Mouse (Mus musculus) c-Kit-positive CD71-negative TER-119-negative erythroid progenitor cells, embryonic 14.5 days (primary cell): Measurements from ENCODE around the gene Rplp2.

ENCODE experiments used
- DNase-seq: peaks from one replicate; pipeline ENCODE4 v3.0.0-alpha.2; 2013; ENCODE audit warnings: low read depth

The Rplp2 gene

DNA sequence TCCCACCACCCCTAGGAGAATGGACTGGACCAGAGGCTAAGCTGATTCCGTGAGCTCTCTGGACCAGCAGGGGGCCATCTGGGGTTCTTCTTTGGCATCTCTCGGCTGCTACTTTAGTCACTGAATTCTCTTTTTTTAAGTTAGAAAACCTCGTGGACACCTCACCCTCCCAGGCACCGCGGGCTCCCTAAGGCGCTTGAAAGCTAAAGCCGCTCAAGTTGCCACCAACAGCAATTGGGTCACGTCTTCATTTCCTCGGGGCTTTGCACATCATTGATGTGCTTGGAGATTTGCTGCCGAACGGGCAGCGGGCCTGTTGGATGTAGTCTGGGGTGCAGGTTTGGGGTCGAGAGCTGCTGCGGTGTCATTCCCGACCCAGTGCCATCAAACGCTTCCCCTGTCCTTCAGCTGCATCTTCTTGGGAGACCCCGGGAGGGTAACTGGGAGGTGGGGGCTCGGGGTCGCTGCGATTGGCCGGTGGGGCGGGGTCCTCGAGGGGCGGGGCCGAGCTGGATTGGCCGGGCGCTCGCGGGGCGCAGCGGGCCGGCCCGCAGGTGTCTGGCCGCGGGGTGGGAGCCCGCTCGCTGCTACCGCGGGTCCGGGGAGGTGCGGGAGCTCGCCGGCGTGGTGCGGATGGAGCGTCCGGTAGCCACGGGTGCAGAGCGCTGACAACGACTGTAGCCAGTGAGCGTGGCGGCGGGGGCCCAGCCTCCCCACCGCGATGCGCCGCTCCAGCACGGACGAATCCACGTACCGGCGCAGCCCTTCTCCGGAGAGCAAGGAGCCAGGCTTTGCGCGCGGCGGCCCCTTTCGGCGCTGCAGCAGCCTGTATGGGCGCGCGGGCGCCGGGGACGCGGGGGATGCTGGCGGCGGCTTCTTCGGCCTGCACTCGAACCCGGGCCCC lies 34.6 kb downstream of the Rplp2 start:
- DNase-seq = no peak

DNA sequence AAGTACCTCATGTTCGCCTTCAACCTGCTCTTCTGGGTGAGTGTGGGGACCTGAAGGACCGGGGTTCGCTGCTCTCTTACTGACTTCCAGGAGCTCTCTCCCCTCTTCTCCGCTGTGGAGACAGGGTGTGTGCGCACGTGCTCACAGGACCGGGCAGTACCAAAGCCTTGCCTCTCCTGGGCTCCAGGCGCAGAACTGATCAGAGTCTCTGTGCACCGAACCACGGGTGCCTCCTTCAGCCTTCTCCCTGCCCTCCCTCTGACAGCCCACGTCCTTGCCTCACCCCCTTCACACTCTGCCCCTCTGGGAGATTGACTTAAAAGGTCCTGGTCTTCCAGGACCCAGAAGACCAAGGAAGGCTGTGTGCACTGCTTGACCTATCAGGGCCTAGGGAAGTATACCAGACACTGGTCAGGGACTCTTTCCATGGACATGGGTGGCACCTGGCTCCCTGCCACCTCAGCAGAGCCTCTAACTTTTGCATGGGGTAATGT lies 35.4 kb downstream of the Rplp2 start:
- DNase-seq = no peak

DNA sequence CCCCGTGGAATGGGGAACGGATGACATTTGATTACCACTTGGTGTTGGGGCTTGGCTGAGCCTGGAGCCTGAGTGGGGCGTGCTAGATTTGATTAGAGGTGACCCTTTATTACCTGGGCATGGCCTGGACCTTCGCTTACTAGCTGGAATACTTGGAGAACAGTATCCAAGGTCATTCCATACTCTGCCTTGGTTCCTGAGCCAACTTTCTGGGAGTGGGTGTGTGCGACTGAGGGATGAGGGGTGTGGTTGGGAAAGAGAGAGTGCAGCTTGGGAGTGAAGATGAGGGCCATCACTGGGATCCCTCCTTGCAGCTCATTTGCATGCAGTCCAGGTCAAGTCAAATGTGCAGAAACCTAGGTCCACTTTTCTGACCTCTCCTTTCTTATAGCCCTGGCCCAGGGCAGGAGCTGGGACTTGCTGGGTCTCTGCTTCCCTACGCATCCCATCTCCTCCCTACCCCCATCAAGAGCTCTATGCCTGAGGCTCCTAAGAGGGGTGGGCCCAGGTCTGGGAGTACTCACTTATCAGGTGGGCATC lies 36.0 kb downstream of the Rplp2 start:
- no peak for DNase-seq

DNA sequence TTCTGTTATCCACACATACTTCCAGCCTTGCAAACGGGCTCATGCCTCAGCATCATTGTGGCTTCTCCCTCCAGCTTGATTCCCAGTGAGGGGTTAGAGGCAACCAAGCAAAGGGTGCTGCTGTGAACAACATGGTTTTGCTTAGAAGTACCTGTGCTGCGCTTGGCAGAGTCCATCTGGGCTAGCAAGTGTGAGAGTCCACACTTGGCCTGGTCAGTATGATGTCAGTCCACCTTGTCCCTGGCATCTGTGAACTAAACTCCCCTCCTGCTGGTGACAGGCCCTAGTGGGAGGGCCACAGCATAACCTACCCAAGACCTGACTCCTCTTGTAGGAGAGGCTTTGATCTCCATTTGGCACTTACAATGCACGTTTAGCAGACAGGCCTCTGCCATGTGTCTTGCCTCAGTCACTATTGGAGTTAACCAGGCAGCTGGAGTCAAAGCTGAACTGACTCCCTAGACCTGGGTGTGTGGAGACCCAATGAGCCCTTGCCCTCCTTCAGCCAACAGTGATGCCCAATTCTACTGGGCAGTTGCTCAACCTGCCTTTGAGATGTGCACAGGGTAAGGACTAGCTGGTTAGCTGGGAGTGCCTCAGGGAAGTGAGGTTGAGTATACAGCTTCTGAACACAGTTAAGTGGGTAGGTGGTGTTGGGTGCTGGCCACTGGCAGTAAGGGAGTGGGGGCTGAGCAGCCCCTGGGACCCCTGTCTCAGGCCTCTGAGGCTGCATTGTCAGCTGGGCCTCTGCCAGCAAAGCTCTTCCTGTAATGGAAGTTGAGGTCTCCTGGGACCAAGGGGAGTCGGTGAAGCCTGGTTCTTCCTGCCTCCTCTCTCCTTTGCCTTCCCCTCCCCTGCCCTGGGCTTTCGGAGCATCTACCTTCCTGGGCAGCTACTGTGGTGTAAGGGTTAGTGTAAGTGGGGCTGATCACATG lies 37.3 kb downstream of the Rplp2 start:
- no peak for DNase-seq

DNA sequence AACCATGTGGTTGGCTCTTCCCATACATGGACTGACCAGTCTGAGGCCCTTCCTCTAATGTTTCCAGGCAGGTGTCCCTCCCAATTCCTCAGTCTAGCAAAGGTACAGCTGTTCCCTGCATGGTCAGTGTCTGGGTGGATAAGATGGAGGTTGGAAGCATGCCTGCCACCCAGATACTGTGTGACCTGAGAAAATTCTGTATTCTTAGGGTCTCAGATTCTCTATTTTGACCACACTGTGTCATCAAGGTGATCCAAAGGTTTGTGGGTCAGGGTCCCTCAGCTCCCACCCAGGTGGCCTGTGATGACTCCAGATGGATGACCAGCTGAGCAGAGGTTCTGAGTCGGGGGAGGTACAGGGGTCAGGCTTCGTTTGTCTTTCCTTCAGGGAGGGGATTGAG lies 38.0 kb downstream of the Rplp2 start:
- no peak for DNase-seq

DNA sequence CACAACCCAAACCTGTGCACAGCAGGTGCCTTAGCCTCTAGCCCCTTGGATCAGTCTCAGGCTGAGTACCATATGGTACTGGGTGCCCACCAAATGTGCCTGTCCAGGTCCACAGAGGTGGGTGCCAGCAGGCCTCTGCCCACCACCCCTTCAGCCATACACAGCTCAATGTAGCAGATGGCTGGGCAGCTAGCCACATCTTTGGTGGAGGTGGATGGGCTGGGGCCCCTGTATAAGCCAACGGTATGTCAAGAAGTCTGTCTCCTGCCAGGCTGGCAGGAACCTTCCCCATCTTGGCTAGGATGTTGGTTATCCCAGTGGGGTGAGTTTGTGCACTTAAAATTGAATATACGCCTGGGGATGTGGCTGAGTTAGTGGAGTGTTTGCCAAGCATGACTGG lies 38.4 kb downstream of the Rplp2 start:
- no peak for DNase-seq

DNA sequence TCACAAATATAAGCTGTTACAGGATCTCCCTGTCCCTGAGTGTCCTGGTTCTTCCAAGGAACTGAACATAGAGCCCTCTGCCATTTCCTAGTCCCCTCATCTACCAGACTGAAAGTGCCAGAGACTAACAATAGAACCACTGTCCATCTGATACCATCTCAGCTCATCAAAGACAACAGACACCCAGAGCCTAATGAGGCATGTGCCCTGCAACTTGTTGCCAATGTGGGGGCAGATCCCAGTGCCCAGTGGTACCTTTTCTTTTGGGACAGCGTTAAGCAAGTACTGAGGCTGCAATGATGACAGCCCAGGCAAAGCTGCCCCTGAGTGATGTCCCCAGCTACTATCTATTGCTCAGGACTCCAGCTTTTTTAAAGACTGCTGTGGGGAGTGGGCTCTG lies 39.1 kb downstream of the Rplp2 start:
- no peak for DNase-seq

DNA sequence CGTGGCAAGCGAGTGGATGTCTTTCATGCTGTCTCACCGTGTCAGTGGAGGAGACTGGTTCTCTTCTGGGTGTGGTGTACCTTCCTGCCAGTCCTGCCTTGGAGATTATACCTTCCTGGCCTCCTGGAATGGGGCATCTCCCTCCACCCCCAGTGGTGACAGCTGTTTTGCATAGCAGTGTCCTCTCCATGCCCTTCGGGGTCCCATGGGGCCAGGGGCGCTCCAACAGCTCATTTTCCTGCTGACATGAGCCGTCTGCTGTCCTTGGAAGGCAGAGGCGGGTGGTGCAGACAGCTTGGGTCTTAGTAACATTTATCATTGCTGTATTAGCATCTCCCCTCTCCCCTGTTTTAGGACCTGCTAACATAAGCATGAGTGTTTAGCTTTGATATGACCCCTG lies 40.0 kb downstream of the Rplp2 start:
- DNase-seq = no peak

DNA sequence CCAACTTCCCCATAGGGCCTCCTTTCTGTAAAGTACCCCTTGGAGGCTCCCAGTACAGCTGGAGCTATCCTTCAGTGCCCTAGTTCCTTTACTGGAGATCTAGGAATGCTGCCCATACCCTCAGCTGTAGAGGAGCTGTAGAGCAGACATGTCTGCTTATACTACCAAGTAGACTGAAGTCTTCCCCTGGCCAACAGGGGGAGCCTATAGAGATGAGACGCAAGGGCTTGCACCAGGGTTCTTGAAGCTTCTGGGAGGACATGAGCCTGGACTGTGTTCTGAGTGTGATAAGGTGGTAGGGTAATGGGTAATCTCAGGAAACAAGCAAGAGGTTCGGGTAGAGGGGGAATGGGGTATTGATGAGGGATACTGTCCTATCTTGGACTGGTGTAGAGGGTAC lies 44.0 kb downstream of the Rplp2 start:
- no peak for DNase-seq

DNA sequence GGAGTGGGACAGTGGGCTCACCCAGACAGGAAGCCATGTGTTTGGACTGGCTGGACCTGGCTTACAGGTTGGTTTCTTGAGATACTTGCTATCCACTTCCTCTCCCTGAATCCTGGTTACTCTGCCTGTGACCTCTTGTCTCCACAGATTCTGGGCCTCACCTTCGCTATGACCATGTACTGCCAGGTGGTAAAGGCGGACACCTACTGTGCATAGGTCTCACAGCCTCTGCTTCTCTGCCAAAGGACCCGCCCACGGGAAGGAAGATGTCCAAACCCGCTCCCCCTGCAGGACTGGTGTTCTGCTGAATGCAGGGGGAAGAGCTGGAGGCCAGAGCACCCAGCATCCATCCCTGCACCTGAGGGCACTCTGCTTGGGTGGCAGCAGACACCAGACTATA lies 45.6 kb downstream of the Rplp2 start:
- DNase-seq = no peak

DNA sequence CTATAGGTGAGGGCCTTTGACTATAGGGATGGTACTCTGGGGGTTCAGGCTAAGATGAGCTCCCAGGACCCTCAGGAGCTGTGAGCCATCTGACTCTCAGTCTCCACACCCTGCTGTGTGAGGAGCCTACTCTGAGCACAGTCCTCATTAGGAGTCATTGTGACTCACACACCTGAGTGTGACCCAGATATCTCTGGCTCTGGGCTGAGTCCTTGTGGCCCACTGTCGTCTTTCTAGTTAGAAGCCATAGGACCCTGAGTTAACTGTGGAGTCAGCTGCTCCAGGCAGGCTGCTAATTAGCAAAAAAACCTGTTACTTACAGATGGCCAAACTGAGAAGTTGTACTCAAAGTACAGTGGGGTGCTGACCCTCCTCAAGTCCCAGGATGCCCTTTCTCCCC lies 46.6 kb downstream of the Rplp2 start:
- DNase-seq = no peak

DNA sequence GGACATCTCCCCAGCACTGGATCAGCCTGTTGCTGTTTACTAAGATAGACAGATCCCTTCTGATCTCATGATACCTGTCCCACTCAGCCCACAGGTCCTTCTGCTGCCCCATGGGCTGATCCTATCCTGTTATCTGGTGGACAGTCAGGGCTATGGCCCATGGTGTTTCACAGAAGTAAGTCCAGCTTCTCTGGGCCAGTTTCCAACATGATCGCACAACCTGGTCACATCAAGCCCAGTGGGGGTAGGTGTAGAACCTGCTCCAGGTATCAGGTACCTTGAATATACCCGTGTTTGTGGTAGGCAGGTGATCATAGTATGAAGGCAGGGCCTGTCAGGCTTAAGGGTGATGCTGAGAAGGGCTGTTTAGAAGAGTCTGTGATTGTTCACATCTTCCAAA lies 48.2 kb downstream of the Rplp2 start:
- no peak for DNase-seq

DNA sequence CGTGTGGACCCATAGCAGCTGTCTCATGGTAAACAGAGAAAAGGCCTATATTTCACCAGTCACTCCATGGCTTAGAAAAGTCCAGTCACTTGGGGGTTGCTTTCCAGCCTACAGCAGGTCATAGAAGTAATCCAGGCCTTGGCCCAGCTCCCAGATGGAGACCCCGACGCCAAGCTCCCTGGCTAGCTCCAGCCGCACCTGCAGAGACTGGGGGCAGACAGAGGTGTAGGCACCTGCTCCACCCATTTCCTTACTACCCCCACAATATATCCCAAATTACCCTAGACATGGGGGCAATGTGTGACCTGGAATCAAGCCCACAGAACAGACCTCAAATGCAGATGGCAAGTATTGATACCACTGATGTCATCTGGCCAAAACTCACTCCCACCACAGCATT lies 48.8 kb downstream of the Rplp2 start:
- no peak for DNase-seq

DNA sequence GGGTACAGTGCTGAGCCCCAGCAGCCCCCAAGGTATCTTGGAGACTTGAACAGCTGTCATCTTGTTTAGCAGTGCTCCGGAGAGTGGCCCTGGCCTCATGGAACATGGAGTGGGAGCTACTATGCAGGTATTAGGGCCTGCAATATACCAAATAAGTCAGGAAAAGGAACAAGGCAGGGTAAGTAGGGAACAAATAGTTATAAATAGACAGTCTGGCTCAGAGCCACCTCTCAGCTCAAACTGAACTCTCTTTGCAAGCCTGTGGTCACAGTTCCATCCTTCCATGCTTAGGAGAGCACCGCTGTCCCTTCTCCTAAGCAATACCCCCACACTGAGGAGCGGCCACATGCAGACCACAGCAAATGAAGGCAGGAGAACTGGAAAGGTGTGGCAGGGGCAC lies 50.4 kb downstream of the Rplp2 start:
- no peak for DNase-seq
